Mouse (Mus musculus): ENCODE measurements at regions not wholly inside any gene's neighbourhood (a gene's known extent, or its start where the extent isn't known, plus 50 kb on each side); places are given as distances from the start of the nearest gene placed in this dataset.
"Not testable (repeated sequence)": the region's sequence is repeated elsewhere in the genome, so short reads cannot be mapped to it uniquely, and the experiment has no call there.

DNA sequence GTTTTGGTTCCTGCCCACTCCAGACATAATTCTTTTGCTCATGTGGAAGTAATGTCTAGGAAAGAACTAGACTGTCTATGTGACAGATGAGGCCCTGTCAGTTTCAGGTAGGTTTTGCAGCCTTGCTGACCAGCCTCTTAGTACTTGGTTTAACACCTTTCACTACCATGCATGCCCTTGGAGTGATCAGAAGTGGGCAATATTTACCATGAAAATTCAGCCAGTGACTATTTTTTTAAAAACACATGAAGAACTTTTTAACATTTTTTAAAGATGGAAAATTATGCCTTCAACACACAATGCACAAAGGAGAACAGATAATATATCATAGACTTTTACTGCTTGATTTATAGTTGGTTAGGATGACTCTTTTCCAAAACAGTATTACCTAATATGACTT, 58.1 kb downstream of the Cox7c start:
- DNase-seq (ENCODE audit: low spot score in 2 of 2), result no peak

DNA sequence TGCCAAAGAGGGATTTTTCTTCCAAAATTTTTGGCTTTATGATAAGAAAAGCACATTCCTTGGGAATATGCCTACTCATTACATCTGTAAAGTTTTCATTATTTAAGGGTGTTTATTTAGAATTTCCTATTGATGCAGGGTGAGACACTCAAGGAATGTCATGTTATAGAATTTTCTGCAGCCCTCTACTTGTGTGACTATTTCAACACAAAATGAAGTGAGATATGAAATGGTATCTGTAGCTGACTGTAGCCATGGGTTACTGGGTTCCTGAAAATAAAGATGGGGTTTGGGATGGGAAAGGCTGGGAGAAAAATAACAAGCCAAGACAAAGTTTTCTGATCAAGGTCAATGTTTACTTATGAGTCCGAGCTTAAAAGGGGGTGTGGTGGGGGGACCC, 64.6 kb downstream of the Cox7c start:
- DNase-seq (ENCODE audit: low spot score in 2 of 2), result no peak

DNA sequence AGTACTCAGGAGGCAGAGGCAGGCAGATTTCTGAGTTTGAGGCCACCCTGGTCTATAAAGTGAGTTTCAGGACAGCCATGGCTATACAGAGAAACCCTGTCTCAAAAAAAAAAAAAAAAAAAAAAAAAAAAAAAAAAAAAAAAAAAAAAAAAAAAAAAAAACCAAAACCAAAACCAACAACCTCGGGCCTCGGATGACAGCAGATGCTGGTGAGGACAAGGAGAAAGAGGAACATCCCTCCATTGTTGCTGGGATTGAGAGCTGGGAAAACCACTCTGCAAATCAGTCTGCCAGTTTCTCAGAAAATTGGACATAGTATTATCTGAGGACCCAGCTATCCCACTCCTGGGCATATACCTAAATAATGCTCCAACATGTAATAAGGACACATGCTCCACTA, 82.7 kb downstream of the Cox7c start:
- DNase-seq (ENCODE audit: low spot score in 2 of 2), result not testable (repeated sequence)

DNA sequence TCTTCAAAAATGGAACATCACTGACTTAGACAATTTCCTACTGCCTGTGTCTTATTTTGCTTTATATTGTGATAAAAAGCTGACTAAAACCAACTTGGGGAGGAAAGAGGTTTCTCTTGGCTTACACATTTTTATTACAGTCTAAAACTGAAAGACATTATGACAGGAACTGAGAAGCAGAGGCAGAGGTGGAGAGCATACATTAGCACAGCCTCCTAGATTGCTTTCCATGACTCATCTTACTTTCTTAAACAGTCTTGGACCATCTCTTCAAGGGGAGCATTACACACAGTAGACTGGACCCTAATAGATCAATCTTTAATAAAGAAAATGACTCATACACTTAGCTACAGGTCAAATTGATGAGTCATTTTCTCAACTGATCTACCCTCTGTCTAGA, 91.4 kb downstream of the Cox7c start:
- DNase-seq (ENCODE audit: low spot score in 2 of 2), result no peak

DNA sequence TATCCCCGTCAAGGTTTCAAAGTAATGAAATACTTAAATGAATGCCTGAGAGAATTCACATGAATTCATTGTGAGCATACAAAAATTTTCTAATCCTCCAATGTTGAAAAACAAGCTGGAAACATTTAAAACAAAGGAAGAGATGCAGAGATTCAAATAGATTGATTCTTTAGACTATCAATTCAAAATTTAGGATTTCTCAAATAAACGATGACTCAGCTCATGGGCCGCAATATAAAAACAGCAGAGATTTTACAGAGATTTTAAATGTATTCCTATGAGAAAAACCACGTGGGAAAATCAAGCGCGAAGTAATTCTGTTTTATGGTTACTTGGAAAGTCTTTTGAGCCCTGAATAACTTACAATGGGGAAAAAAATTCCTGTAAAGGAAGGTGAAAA, 93.8 kb downstream of the Cox7c start:
- no peak for DNase-seq (ENCODE audit: low spot score in 2 of 2)

DNA sequence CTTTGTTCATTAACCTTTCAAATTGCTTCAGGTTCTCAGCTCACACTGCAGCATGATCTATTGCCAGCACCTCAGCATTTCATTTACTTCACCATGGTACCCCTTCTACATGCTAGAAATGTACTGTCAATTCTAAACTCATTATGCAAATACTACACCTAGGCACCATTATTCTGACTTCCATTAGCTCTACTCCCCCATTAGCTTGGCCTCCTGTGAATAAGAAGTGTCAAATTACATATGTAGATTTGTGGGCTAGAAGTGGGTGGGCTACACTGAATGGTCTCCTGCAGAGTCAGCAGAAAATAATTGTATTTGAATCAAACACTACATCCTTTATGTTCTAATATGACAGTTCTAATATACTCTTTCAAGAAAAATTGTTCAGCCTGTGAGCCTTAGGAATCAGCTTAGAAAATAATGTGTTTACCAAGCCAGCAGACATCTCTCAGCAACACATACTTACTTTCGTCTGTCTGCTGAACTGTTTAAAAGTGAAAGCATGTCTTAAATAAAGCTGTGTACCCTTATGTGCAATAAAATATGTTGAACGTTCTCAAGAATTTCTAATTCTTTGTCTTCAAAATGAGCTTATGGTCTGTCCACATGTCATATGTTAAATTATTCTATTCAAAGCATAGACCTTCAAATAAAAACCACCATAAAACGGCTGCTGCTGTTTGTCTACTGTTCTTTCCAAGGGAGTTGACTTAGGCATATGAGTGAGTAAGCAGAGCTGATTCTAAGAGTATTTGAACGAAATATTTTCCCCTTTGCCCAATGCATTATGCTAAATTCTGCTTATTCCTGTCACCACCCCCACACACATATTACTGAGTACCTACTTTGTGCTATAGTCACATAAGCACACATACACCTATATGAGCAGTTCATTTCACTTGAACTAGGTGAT, 119.6 kb downstream of the Cox7c start:
- no peak for DNase-seq (ENCODE audit: low spot score in 2 of 2)

DNA sequence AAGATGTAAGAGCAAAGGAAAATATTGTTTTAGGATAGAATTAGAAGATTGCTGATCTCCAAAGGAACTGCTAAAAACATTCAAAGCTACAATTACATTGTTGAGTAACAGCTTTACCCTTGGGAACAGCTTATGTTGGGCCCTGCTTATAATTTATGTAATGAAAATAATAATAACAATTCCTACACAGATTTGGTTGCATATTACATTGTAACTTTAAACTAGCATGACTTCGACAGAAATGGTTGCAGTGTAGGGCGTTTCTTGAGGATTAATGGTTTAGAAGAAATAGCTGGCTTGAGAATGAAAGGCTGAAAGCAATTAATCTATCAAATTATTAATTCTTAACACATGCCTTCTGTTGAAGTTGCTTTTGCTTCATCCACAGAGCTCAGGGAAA, 120.4 kb downstream of the Cox7c start:
- DNase-seq (ENCODE audit: low spot score in 2 of 2), result no peak

DNA sequence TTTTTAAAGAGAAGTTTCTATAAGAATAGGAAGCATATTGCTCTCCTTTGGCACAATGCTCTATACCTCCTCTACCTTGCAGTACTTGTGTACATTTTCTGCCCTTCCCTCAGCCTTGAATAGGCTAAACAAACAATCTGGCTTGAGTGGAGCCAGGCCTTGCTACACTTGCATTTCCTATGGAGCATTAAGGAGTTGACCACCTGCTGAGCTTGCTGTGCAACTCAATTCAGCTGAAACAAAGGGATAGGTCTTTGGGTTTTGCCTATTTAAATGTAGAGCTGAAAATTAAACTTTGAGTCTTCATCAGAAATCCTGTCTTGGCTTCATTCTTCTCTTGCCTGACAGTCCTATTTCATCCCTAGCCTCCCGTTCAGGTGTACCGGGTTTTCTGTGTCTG, 124.0 kb downstream of the Cox7c start:
- no peak for DNase-seq (ENCODE audit: low spot score in 2 of 2)

DNA sequence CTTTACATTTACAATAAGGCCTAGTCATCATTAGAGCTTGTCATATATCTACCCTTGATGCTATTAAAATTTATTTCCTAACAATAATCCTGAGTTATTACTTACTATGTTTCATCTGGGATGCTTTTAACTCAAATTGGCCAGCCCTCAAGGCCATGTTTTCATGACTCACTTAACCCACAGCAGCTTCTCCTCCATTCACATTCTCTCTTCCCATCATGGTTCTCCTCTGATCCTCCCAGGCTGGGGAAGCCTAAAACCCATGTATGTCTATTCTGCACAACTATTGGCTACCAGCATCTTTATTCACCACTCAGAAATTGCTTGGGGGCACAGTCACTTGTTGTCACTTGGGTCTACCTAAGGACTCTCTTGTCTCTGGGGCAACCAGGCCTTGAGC, 144.9 kb downstream of the Cox7c start:
- DNase-seq (ENCODE audit: low spot score in 2 of 2), result no peak

DNA sequence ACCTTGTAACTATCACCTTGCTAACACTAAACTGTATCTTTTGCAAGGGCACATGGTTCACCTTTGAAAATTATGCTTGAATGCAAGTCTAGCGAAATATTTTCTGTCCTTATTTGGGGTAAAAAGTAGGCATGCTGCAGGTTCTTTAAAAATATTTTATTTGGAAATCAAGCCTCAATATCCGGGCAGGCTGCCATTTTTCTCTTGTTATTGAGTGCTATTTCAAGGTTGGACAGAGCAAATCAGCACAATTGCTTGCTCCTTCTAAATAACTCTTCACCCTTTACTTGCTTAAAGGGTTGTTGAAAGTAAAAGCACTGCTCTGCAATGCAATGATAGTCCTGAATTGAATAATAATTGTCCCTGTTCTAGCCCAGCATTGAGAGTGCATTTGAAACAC, 149.0 kb downstream of the Cox7c start:
- DNase-seq (ENCODE audit: low spot score in 2 of 2), result peak in 1 of 2 experiments; percentile 10

DNA sequence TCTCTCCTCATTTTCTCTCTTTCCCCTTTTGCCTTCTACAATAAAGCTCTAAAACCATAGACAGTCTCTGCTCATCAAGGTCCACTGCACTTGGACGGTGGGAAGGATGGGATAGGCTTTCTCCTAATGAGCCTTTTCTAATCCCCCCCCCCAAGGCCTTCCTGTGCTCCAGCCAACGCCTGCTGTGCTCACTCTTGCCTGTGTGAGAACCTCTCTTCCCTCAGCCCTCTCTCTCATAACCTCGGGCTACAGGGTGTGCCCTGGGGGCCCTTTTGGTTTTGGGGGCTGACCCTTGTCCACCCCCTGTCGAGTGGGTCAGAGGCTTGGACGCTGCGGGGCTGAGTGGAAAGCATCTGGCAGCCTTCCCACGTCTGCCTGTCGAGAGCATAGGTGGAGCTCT, 151.6 kb downstream of the Cox7c start:
- DNase-seq (ENCODE audit: low spot score in 2 of 2), result no peak

DNA sequence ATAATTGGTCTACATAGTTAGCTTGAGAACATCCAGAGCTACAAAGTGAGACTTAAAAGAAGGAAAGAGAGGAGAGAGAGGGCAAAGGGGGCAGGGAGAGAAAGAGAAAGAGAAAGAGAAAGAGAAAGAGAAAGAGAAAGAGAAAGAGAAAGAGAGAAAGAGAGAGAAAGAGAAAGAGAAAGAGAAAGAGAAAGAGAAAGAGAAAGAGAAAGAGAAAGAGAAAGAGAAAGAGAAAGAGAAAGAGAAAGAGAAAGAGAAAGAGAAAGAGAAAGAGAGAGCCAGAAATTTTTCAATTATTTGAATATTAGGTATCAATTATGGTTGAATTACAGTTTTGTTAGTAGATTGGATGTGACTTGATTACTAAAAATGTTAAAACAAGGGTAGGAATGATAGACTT, 156.9 kb downstream of the Cox7c start:
- not testable (repeated sequence) for DNase-seq (ENCODE audit: low spot score in 2 of 2)

DNA sequence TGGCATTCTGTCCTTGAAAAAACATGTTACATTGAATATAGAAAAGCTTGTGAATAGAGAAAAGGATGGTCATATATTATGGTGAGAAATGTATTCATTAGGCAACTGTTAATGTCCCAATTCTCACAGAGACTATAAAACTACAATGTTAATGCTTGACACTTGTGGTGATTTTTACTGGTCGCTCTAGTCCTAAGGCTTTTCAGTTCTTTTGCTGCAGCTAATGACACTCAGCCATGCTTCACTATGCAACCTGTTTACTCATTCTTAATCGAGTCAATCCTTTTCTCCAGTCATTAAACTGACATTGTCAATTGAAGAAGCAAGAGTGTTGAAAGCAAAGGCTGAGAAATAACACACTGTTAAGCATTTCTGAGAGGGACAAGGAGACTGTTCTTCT, 163.9 kb downstream of the Cox7c start:
- DNase-seq (ENCODE audit: low spot score in 2 of 2), result no peak

DNA sequence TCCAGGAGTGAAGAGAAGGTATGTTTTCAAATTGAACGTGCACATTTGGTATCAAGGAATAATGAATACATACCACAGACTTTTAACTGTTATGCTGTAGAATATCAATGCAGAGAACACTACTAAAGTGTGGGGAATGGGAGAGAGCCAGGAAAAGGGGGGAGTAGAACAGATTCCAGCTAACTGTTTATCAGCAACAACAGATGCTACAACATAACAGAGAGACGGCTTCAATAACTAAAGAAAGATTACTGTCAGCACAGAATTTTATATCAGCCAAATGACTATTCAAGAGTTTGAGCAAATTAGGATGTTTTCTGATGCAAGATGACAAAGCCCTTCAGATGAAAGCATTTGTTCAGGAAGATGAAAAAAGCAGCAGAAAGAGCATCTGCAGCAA, 183.0 kb downstream of the Cox7c start:
- no peak for DNase-seq (ENCODE audit: low spot score in 2 of 2)

DNA sequence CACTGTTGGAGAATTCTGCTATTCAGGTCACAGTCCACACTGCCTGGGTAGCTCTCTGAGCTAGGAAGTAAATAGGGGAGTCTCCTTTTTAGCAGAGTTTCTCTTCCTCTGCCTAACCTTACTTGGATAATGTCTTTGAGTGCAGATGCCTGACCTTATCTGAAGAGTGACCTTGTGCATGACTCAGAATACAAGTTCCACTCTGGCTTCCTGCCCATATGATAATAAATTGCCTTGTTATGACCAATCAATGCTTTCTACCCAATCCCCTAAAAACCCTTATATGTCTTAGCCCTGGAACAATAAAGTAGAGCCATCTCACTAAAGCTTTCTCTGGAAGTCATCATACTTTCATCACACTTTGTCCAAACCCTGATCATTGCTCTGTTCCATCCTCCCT, 198.4 kb downstream of the Cox7c start:
- DNase-seq (ENCODE audit: low spot score in 2 of 2), result no peak

DNA sequence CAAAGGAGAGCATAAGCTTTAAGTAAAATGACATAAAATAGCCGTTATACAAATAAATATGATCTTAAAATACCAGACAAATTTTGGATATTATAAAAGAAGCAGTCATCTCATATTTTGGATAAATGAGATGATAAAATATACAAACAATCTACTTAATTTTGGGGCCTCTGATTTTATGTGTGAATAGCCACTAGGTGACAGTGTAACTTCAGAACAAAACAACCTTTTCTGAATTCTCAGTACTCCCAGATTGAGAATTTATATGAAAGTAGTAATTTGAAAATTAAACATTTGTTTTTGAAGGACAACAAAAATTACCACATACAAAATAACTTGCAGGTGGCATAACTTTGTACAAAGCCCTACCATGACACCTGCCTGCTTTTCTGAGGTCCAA, 216.8 kb downstream of the Cox7c start:
- no peak for DNase-seq (ENCODE audit: low spot score in 2 of 2)

All from gastrocnemius, postnatal 4 days (tissue).